Mouse (Mus musculus): ENCODE measurements around the gene Akip1. TPM values are rescaled to one million over a fixed set of nuclear protein-coding genes. Genes with fewer than 3 reads are reported as not detected.

The Akip1 gene
- polyA plus RNA-seq (2012; rRNA removed; ENCODE audit: low replicate concordance): 1.8 and 3.2 TPM in 2 replicates

DNA sequence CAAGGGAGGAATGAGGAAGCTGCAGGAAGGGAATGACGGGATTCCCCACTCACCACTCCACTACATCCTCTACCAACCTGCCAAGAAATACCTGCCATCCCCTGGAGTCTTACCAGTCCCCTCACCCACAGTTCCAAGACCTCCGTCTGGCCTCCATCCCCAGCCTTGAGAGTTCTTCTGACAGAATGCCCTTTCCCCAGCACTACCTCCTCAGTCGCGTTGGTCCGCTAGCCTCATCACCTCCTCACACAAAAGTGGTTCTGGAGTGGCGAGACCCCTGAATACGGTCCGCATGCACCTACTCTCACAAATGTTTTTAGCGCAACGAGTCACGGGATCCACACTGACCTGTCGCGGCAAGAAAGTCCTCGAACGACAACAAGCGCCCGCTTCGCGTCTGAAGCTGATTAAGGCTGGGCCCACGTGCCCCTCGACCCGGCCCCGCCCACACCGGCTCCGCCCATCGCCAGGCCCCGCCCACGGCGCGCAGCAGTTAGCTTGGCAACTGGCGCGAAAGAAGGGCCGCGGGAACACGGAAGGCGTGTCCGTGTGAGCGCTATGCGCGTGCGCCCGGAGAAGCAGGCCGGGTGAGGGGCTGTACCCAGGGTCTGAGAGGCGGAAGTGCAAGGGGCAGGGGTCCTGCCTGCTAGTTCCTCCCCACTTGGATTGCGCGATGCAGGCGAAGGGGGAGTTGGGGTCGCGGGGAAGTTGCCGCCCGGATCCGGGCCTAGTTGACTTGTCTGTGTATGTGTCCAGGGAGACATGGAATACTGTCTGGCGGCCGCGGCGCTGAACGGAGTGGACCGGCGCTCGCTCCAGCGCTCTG is at the start of gene Akip1, which contains the start of gene St5:
Akip1 (plus strand) TSS at position 501 of the 826 bp plus-strand sequence.
St5 (minus strand) TSS at position 416 of the 826 bp plus-strand sequence.

DNA sequence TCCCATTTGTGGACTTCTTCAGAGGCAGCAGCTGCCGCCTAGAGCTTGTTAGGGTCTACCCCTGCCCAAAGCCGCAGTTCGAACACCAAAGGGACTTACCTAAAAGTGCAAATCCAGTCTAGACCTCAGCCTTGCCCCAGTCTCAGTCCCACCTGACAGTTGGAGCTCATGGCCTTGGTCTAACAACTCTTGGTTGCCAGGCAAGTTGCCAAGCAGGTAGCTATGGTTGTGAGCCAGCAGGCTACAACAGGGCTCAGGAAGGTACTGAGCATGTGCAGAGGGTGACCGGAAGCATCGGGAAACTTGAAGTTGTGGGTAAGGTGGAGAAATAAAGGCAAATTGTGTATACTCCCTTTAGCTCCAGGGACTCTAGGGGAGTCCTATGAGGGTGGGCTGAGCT is 20.2 kb downstream of the Akip1 start, which contains the start of gene BC051019:
BC051019 (minus strand) TSS at position 154 of the 400 bp plus-strand sequence.

DNA sequence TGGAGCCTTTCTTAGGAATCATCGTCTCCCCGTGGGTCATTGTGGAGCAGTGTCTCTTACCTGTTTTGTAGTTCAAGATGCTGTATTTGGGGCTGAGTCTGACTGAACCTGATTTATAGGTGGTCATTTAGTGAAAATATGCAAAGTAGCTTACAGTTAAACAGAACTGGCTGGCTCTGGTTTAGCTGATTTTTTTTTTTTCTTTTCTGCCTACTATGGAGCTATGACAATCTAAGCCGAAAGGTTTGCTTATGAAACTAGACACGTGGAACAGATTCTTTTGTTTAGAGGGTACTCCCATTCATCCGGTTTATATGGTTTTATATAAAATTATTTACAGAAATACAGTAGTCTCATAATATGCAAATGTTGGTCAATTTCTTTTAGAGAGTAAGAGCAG is 28.1 kb downstream of the Akip1 start, which contains the start of gene Ascl3:
Ascl3 (minus strand) TSS at position 101 of the 400 bp plus-strand sequence.

DNA sequence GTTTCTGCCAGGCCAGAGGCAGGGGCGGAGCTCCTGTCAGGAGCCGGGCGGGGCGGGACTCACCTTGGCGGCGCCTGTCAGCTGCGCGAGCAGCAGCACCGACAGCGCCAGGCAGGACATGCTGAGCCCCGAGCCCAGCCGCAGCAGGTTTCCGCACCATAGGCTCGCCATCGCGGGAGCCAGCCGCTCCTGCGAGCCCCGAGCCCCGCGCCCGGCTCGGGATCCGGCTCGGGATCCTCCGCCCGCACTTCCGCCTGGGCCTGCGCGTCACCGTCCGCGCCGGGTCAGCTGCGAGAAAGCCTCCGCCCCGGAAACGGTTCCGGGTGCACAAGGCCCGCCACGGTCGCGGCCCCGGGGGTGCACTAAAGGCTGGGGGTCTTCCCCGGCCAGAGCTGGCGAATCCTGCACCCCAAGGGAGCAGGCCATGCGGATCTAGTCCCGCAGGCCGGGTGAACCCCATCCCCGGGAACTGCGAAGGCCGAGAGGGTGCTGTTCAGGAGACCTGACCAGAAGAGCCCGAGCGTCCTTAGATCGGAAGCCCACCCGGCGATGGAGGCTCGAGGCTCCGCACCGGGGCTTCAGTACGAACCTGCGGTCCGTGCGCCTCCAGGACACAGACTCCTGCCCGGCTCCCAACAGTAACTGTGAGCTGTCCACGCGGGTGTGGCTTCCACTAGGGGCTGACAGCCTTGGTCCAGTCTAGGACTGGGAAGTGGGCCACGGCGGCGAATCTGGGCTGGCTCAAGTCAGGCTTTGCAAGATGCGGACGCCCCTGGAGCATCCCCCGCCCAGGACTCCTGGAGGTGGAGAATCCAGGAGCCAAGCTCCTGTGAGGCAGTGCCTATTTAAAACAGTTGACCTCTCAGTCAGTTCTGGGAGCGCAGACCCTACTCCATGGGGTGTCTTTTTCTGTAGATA is 48.8 kb downstream of the Akip1 start, which contains the start of gene Tmem9b:
Tmem9b (minus strand) TSS at position 868 of the 918 bp plus-strand sequence.

Other genes with a start within 250 kb of the Akip1 start
- 0.02 and 0.05 TPM in 2 replicates for gene Trim66, start 195.6 kb upstream of the Akip1 start, polyA plus RNA-seq (2012; rRNA removed; ENCODE audit: low replicate concordance)
- gene Rpl27a, start 184.5 kb upstream of the Akip1 start, polyA plus RNA-seq (2012; rRNA removed; ENCODE audit: low replicate concordance): 239 and 252 TPM in 2 replicates
- 21.0 and 22.6 TPM in 2 replicates for gene St5, start 85 bp upstream of the Akip1 start, polyA plus RNA-seq (2012; rRNA removed; ENCODE audit: low replicate concordance)
- 0.09 and 0.18 TPM in 2 replicates for gene BC051019, start 20.2 kb downstream of the Akip1 start, polyA plus RNA-seq (2012; rRNA removed; ENCODE audit: low replicate concordance)
- gene Ascl3, start 28.0 kb downstream of the Akip1 start, polyA plus RNA-seq (2012; rRNA removed; ENCODE audit: low replicate concordance): not detected in 2 replicates
- gene Tmem9b, start 49.2 kb downstream of the Akip1 start, polyA plus RNA-seq (2012; rRNA removed; ENCODE audit: low replicate concordance): 22.1 and 52.1 TPM in 2 replicates
- gene Nrip3, start 78.3 kb downstream of the Akip1 start, polyA plus RNA-seq (2012; rRNA removed; ENCODE audit: low replicate concordance): 0.04 TPM in 1 of 2 replicates, not detected in the other
- 0.82 and 0.84 TPM in 2 replicates for gene Scube2, start 162.0 kb downstream of the Akip1 start, polyA plus RNA-seq (2012; rRNA removed; ENCODE audit: low replicate concordance)